Comparison of ENCODE assay signal across 15 mouse cellular contexts in the genomic region with DNA sequence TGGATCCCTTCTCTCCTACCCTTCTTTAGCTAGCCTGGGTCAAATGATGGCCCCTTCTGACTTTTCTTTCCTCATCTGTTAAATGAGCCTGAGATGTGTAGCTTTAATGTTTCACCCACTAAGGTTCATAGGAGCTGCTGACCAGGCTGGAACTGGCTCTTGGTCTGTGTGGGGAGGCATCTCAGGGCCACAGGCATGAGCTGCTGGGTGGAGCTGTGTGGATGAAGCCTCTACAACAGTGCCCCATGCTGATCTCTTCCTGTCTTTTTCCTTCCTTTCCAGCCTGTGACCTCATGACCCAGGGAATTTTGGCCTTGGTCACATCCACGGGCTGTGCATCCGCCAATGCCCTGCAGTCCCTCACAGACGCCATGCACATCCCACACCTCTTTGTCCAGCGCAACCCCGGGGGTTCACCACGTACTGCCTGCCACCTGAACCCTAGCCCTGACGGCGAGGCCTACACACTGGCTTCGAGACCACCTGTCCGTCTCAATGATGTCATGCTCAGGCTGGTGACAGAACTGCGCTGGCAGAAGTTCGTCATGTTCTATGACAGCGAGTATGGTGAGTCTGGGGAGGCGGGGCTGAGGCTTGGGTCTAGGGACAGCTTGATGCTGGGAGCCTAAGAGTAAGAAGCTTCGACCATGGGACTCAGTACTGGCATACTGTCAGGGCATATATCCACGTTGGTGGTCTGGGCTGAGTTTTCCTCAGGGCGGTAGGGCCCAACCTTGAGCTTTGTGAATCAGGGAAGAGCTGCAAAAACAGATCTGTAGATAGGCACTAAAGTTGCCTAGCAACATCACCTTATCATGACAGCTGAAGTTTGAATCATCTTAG.
DNase-seq lines count a peak whose midpoint lies in the region; ATAC-seq and TF ChIP-seq lines count a peak whose summit lies in the region.
"Had no signal": no experiment of that assay in that cellular context is flagged by ENCODE, and none has a peak within 500 bp of the region (broad histone marks: within the 10 kb centered on the region; RNA-seq: fewer than 3 reads in every experiment).

No protein-coding gene starts in this region.

- no peak overlapping the region for H3K27ac ChIP-seq in heart, embryonic 15.5 days
- H3K27ac ChIP-seq in heart, embryonic 10.5 days: no peak overlapping the region
- H3K27ac ChIP-seq in neural tube, embryonic 12.5 days: no peak overlapping the region
- no peak overlapping the region for H3K27ac ChIP-seq in hindbrain, embryonic 16.5 days (ENCODE audit: low read depth, low read length)
- no peak overlapping the region for H3K27ac ChIP-seq in stomach, postnatal 0 days (replicated peaks)
- no peak overlapping the region for H3K27ac ChIP-seq in left cerebral cortex, adult 2 months
- H3K27ac ChIP-seq: limb, embryonic 12.5 days had no signal

- intact Hi-C loops in left cerebral cortex, adult 2 months (cut with DNase I): no loop called here

- H3K4me3 ChIP-seq in heart, embryonic 15.5 days: no peak overlapping the region
- no peak overlapping the region for H3K4me3 ChIP-seq in heart, embryonic 10.5 days
- H3K4me3 ChIP-seq in neural tube, embryonic 12.5 days: no peak overlapping the region
- no peak overlapping the region for H3K4me3 ChIP-seq in hindbrain, embryonic 16.5 days (ENCODE audit: low read length)
- H3K4me3 ChIP-seq in stomach, postnatal 0 days (ENCODE audit: low read depth, low read length): no peak overlapping the region
- H3K4me3 ChIP-seq in left cerebral cortex, adult 2 months: no peak overlapping the region
- H3K4me3 ChIP-seq: limb, embryonic 12.5 days had no signal

- H3K27me3 ChIP-seq in heart, embryonic 15.5 days: no peaks in the 10 kb centered on the region
- no peaks in the 10 kb centered on the region for H3K27me3 ChIP-seq in heart, embryonic 10.5 days (ENCODE audit: insufficient read depth, poor library complexity, severe bottlenecking)
- H3K27me3 ChIP-seq in neural tube, embryonic 12.5 days (replicated peaks): no peaks in the 10 kb centered on the region
- no peaks in the 10 kb centered on the region for H3K27me3 ChIP-seq in hindbrain, embryonic 16.5 days (replicated peaks; ENCODE audit: control insufficient read depth, insufficient read depth, low read length)
- no peaks in the 10 kb centered on the region for H3K27me3 ChIP-seq in stomach, postnatal 0 days (ENCODE audit: control insufficient read depth, insufficient read depth, low read length)

- no peaks in the 10 kb centered on the region for H3K4me1 ChIP-seq in heart, embryonic 15.5 days (replicated peaks)
- H3K4me1 ChIP-seq in heart, embryonic 10.5 days: no peaks in the 10 kb centered on the region
- H3K4me1 ChIP-seq in neural tube, embryonic 12.5 days: no peaks in the 10 kb centered on the region
- no peaks in the 10 kb centered on the region; the same call in 1 of the 2 replicates for H3K4me1 ChIP-seq in hindbrain, embryonic 16.5 days (ENCODE audit: control insufficient read depth, insufficient read depth, low read depth, low read length)
- H3K4me1 ChIP-seq in stomach, postnatal 0 days (replicated peaks; ENCODE audit: control insufficient read depth, insufficient read depth): no peaks in the 10 kb centered on the region
- H3K4me1 ChIP-seq: limb, embryonic 12.5 days had no signal

- no peak overlapping the region for H3K4me2 ChIP-seq in heart, embryonic 15.5 days
- H3K4me2 ChIP-seq in neural tube, embryonic 12.5 days (replicated peaks): no peak overlapping the region
- H3K4me2 ChIP-seq in hindbrain, embryonic 16.5 days (ENCODE audit: low read length): no peak overlapping the region
- no peak overlapping the region for H3K4me2 ChIP-seq in stomach, postnatal 0 days (replicated peaks; ENCODE audit: low read depth)
- H3K4me2 ChIP-seq: limb, embryonic 12.5 days had no signal

- no peaks in the 10 kb centered on the region for H3K36me3 ChIP-seq in heart, embryonic 15.5 days
- no peaks in the 10 kb centered on the region for H3K36me3 ChIP-seq in heart, embryonic 10.5 days
- H3K36me3 ChIP-seq in neural tube, embryonic 12.5 days: no peaks in the 10 kb centered on the region
- no peaks in the 10 kb centered on the region for H3K36me3 ChIP-seq in hindbrain, embryonic 16.5 days (ENCODE audit: control insufficient read depth, insufficient read depth, low read length)
- H3K36me3 ChIP-seq in stomach, postnatal 0 days (ENCODE audit: control insufficient read depth, insufficient read depth, low read length): no peaks in the 10 kb centered on the region
- H3K36me3 ChIP-seq: limb, embryonic 12.5 days had no signal

- H3K9ac ChIP-seq in heart, embryonic 15.5 days: no peak overlapping the region
- no peak overlapping the region for H3K9ac ChIP-seq in neural tube, embryonic 12.5 days
- no peak overlapping the region for H3K9ac ChIP-seq in hindbrain, embryonic 16.5 days (ENCODE audit: low read depth, low read length)
- no peak overlapping the region for H3K9ac ChIP-seq in stomach, postnatal 0 days (ENCODE audit: low read length)
- H3K9ac ChIP-seq: limb, embryonic 12.5 days; liver, postnatal 0 days had no signal

- DNase-seq in heart, embryonic 10.5 days (ENCODE audit: low spot score): no peak
- no peak for DNase-seq in neural tube, embryonic 10.5 days (ENCODE audit: extremely low spot score, low spot score)
- DNase-seq in stomach, postnatal 0 days (ENCODE audit: low spot score): no peak
- DNase-seq in left cerebral cortex, adult 2 months (ENCODE audit: extremely low spot score in 1 of 2, low spot score in 2 of 2): no peak
- no peak for DNase-seq in cerebellum, postnatal 14 days
- DNase-seq: cerebellum, adult 18-20 months; gastrocnemius, postnatal 36 days; heart, postnatal 4 days; kidney, adult 9 months; liver, postnatal 0 days; thymus, postnatal 25 days had no signal

- no peaks in the 10 kb centered on the region for H3K9me3 ChIP-seq in heart, embryonic 15.5 days (replicated peaks)
- H3K9me3 ChIP-seq in heart, embryonic 10.5 days: no peaks in the 10 kb centered on the region
- no peaks in the 10 kb centered on the region for H3K9me3 ChIP-seq in neural tube, embryonic 12.5 days
- no peaks in the 10 kb centered on the region for H3K9me3 ChIP-seq in hindbrain, embryonic 16.5 days (ENCODE audit: control insufficient read depth, low read length)
- H3K9me3 ChIP-seq in stomach, postnatal 0 days (ENCODE audit: control insufficient read depth, low read length): no peaks in the 10 kb centered on the region
- H3K9me3 ChIP-seq: limb, embryonic 12.5 days had no signal

- 0 out of 2 replicates have a peak, but pooled peaks have one; percentile 13 for ATAC-seq in heart, embryonic 15.5 days (replicated peaks; ENCODE audit: insufficient number of reproducible peaks, insufficient read depth, low FRiP score, low read depth)
- peak; percentile 38; the same call in 1 of the 2 replicates for ATAC-seq in neural tube, embryonic 12.5 days (ENCODE audit: low FRiP score, low read depth)
- peak; percentile 31 for ATAC-seq in hindbrain, embryonic 16.5 days
- ATAC-seq in stomach, postnatal 0 days (ENCODE audit: low FRiP score, low TSS enrichment): peak; percentile 38; the same call in 1 of the 2 replicates
- ATAC-seq: liver, postnatal 0 days had no signal

- no peak for TF ChIP-seq EP300 in stomach, postnatal 0 days (optimal IDR thresholded peaks at IDR 0.05)

- TF ChIP-seq CTCF in stomach, postnatal 0 days (IDR thresholded peaks at IDR 0.05; ENCODE audit: low read depth): no peak
- TF ChIP-seq CTCF in left cerebral cortex, adult 2 months (IDR thresholded peaks at IDR 0.05): no peak

- WGBS in heart, embryonic 15.5 days: 81% methylated on average over 17 of the region's 17 CpGs
- WGBS in heart, embryonic 10.5 days: 87% methylated on average over 17 of the region's 17 CpGs
- 90% methylated on average over 17 of the region's 17 CpGs for WGBS in neural tube, embryonic 12.5 days
- WGBS in hindbrain, embryonic 16.5 days: 88% methylated on average over 17 of the region's 17 CpGs
- 83% methylated on average over 17 of the region's 17 CpGs for WGBS in stomach, postnatal 0 days
